Mouse (Mus musculus) cerebellum, adult 11-12 months (tissue): ENCODE data around the gene Yme1l1.

Experiments
- DNase-seq: peaks from one replicate; pipeline ENCODE4 v3.0.0; 2022

Gene Yme1l1

DNA sequence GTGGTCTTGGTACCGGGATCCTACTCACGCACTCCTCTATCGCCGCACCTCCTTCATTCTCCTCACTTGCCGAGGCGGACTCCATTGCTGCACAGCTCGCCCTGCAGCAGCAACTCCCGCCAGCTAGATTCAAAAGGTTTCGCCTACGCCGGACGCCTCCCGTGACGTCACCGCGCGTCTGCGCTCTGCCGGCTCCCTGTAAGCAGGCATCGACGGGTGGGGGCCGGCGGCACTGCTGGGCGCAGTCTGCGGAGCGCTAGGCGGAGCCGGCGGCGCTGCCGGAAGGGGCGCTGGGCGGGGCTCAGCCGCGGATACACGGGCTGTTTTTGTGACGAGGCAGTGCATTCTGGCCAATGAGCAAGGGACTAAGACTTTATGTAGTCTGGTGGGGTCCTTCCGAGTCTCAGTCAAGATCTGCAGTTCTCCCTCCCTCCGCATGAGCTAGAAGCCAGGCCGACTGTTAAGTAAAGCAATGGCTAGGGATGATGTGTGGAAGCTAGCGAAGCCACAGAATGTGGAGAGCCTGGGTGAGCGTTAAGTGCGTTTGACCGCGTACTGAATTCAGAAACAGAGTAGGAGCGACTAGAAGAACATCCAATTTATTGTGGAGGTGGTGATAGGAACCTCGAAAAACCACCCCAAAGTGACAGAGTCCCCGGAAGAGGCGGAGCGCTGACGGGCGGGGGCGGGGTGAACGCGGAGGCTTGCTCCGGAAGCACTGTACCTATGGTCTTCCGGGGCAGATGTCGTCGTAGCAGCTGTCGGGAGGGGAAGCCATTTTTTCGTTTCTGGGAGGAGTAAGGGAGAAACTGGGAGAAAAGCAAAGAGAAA is at the start of gene Yme1l1, which contains the start of gene Mastl:
Gene Yme1l1 (plus strand): TSS at position 593 of the 831 bp plus-strand sequence.
Gene Mastl (minus strand): TSS at position 248 of the 831 bp plus-strand sequence.
- DNase-seq: peak; percentile 97

GRCm38 (mm10) chr2:23119573-23119972 is 36.6 kb upstream of the Yme1l1 start:
- DNase-seq: no peak

- DNase-seq: no peak
Observed at GRCm38 (mm10) chr2:23155199-23155621, 959 bp upstream of the Yme1l1 start.

DNA sequence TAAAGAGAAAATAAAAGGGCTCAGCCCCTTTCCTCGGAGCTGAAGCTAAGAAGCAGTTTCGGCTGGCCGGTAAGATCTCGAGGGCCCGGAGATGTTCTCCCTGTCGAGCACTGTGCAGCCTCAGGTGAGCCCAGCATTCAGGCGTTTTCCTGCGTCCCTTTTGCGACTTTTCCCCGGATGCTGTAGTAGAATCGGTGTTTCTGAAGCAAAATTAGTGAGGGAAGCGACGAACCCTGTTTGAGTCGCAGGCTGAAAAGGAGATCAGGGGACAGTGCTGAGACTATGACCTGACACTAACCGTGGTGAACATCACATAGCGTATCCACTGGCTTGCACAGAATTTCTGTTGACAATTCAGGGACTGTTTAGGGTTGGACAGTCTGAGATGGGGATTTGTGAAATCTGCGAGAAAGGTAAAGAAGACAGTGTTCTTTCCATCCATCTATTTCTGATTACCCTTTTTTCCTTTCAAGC is 476 bp downstream of the Yme1l1 start:
- DNase-seq: no peak

- no peak for DNase-seq
Observed at GRCm38 (mm10) chr2:23172305-23172704, 16.1 kb downstream of the Yme1l1 start.

DNA sequence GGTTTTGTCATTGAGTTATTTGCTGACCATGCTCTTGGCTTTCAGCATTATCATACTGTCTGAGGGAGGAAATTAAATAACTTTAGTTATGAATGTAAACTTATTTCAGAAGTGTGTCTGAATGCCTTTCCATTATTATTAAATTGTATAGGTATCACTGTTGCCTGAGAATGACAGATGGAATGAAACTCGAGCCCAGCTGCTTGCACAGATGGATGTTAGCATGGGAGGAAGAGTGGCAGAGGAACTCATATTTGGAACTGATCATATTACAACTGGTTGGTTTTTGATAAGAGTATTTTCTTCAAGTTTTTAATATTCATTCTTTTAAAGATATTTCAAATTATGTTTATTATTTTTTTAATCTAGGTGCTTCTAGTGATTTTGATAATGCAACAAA is 38.2 kb downstream of the Yme1l1 start:
- no peak for DNase-seq

- DNase-seq: no peak
Observed at GRCm38 (mm10) chr2:23201034-23201433, 44.9 kb downstream of the Yme1l1 start.

GRCm38 (mm10) chr2:23202900-23203670 is 46.9 kb downstream of the Yme1l1 start:
- DNase-seq: no peak

DNA sequence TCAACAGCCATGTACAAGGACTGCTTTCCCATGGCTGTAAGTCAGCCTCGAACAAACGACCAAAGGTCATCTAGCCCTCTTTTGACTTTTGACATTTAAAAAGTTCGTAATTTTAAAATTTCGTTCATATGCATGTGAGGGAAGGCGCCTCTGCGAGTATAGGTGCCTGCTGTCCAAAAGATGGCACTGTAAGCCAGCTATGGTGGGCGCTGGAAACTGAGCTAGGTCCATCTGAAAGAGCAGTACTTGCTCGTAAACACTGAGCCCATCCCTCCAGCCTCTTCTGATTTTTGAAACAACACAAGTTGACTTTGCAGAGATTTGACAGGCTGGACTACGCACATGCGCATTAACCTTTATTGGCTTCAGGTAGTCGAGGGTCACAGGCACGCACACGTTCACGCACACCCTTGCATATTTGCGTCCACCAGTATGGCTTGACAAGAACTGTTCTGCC is 50.9 kb downstream of the Yme1l1 start, which contains the start of gene 4931423N10Rik:
Gene 4931423N10Rik (plus strand): TSS at position 407 of the 457 bp plus-strand sequence.
- DNase-seq: no peak

DNA sequence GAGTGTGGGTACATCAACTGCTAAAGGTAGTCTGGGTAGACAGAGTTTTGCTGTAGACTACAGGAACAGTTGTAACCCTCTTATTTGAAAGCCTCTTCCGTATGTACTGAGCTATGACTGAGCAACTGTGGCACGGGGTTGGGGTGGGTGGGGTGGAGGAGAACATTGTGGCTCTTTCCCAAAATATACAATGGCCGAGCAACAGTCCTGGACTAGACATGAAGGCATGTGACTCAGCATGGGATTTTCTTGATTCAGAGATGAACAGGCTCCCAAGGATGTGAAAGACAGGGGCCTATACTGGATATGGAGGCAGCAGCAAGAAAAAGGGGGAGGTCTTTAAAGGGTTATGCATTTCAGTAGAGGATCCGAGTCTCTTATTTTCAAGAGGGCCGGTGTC is 57.5 kb downstream of the Yme1l1 start:
- no peak for DNase-seq

DNA sequence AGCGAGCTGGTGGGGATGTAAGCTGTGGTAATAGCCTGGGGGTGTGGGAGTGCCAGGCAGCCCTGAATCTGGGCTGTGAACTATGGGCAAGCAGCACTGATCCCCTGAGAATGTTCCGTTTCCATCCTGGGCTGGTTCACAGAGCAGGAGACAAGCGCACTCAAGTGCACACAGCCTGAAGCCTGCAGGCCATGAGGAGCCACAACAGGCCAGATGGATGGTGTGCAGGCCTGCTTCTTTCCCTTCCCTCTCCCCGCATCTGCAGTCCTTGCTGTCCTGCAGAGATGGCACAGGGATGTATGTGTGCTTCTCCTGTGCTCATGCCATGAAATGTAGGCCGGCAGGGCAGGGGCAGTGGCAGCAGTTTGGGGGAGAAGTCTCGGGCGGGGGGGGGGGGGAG is 69.0 kb downstream of the Yme1l1 start:
- DNase-seq: no peak

- no peak for DNase-seq
Observed at GRCm38 (mm10) chr2:23228463-23228862, 72.3 kb downstream of the Yme1l1 start.

GRCm38 (mm10) chr2:23234065-23234773 is 78.0 kb downstream of the Yme1l1 start:
- DNase-seq: no peak
